Mouse (Mus musculus): ENCODE measurements at regions not wholly inside any gene's neighbourhood (a gene's known extent, or its start where the extent isn't known, plus 50 kb on each side); places are given as distances from the start of the nearest gene placed in this dataset.
A peak's percentile ranks its signal among the peaks of the same experiment; 100 is the strongest.

- ATAC-seq (ENCODE audit: insufficient number of reproducible peaks, low FRiP score, low TSS enrichment), result no peak
Measured at GRCm38 (mm10) chr5:77659016-77659415, 251.2 kb upstream of the Igfbp7 start.

- ATAC-seq (ENCODE audit: insufficient number of reproducible peaks, low FRiP score, low TSS enrichment), result no peak
Measured at GRCm38 (mm10) chr5:77644651-77645050, 236.8 kb upstream of the Igfbp7 start.

GRCm38 (mm10) chr5:77620402-77620801 lies 212.6 kb upstream of the Igfbp7 start:
- no peak for ATAC-seq (ENCODE audit: insufficient number of reproducible peaks, low FRiP score, low TSS enrichment)

- ATAC-seq (ENCODE audit: insufficient number of reproducible peaks, low FRiP score, low TSS enrichment), result no peak
Measured at GRCm38 (mm10) chr5:77610496-77610895, 202.7 kb upstream of the Igfbp7 start.

- no peak for ATAC-seq (ENCODE audit: insufficient number of reproducible peaks, low FRiP score, low TSS enrichment)
Measured at GRCm38 (mm10) chr5:77594719-77595118, 186.9 kb upstream of the Igfbp7 start.

- no peak for ATAC-seq (ENCODE audit: insufficient number of reproducible peaks, low FRiP score, low TSS enrichment)
Measured at GRCm38 (mm10) chr5:77589252-77589651, 181.4 kb upstream of the Igfbp7 start.

GRCm38 (mm10) chr5:77581702-77582101 lies 173.9 kb upstream of the Igfbp7 start:
- ATAC-seq (ENCODE audit: insufficient number of reproducible peaks, low FRiP score, low TSS enrichment), result no peak

GRCm38 (mm10) chr5:77581106-77581638 lies 173.3 kb upstream of the Igfbp7 start:
- 0 out of 2 replicates have a peak, but pooled peaks have one; percentile 26 for ATAC-seq (ENCODE audit: insufficient number of reproducible peaks, low FRiP score, low TSS enrichment)

GRCm38 (mm10) chr5:77579826-77580745 lies 172.2 kb upstream of the Igfbp7 start:
- no peak for ATAC-seq (ENCODE audit: insufficient number of reproducible peaks, low FRiP score, low TSS enrichment)

- no peak for ATAC-seq (ENCODE audit: insufficient number of reproducible peaks, low FRiP score, low TSS enrichment)
Measured at GRCm38 (mm10) chr5:77576881-77577280, 169.0 kb upstream of the Igfbp7 start.

GRCm38 (mm10) chr5:77575780-77576179 lies 167.9 kb upstream of the Igfbp7 start:
- ATAC-seq (ENCODE audit: insufficient number of reproducible peaks, low FRiP score, low TSS enrichment), result no peak

GRCm38 (mm10) chr5:77570364-77570763 lies 162.5 kb upstream of the Igfbp7 start:
- peak; percentile 40; the same call in 1 of the 2 replicates for ATAC-seq (ENCODE audit: insufficient number of reproducible peaks, low FRiP score, low TSS enrichment)

- no peak for ATAC-seq (ENCODE audit: insufficient number of reproducible peaks, low FRiP score, low TSS enrichment)
Measured at GRCm38 (mm10) chr5:77568121-77568520, 160.3 kb upstream of the Igfbp7 start.

GRCm38 (mm10) chr5:77552580-77552979 lies 144.7 kb upstream of the Igfbp7 start:
- no peak for ATAC-seq (ENCODE audit: insufficient number of reproducible peaks, low FRiP score, low TSS enrichment)

- ATAC-seq (ENCODE audit: insufficient number of reproducible peaks, low FRiP score, low TSS enrichment), result no peak
Measured at GRCm38 (mm10) chr5:77552081-77552480, 144.2 kb upstream of the Igfbp7 start.

GRCm38 (mm10) chr5:77546001-77546620 lies 138.3 kb upstream of the Igfbp7 start:
- ATAC-seq (ENCODE audit: insufficient number of reproducible peaks, low FRiP score, low TSS enrichment), result no peak

- ATAC-seq (ENCODE audit: insufficient number of reproducible peaks, low FRiP score, low TSS enrichment), result no peak
Measured at GRCm38 (mm10) chr5:77532261-77533015, 124.6 kb upstream of the Igfbp7 start.

- no peak for ATAC-seq (ENCODE audit: insufficient number of reproducible peaks, low FRiP score, low TSS enrichment)
Measured at GRCm38 (mm10) chr5:77530376-77530775, 122.5 kb upstream of the Igfbp7 start.

GRCm38 (mm10) chr5:77517252-77517651 lies 109.4 kb upstream of the Igfbp7 start:
- no peak for ATAC-seq (ENCODE audit: insufficient number of reproducible peaks, low FRiP score, low TSS enrichment)

GRCm38 (mm10) chr5:77515448-77515847 lies 107.6 kb upstream of the Igfbp7 start:
- ATAC-seq (ENCODE audit: insufficient number of reproducible peaks, low FRiP score, low TSS enrichment), result no peak

- ATAC-seq (ENCODE audit: insufficient number of reproducible peaks, low FRiP score, low TSS enrichment), result no peak
Measured at GRCm38 (mm10) chr5:77502684-77503083, 94.8 kb upstream of the Igfbp7 start.
